Mouse (Mus musculus) heart, embryonic 14.5 days (tissue): ENCODE measurements around the gene Klhdc4. TPM values are rescaled to one million over a fixed set of nuclear protein-coding genes. Genes with fewer than 3 reads are reported as not detected.

ENCODE experiments used
- ATAC-seq: fragments of 200-750 bp; cut with Nextera tagmentation; 2 replicates; pipeline ENCODE4 v1.8.0; 2017; ENCODE audit warnings: low read depth, moderate TSS enrichment; ENCODE audit not compliant: insufficient number of reproducible peaks, insufficient read depth, low FRiP score
- H3K27ac ChIP-seq, 2 experiments: fragments of 200-500 bp in 1 of 2; fragments of 300-500 bp in 1 of 2; sonication (generic) in 1 of 2; replicated peaks in 1 of 2; 2 replicates each; pipeline ENCODE4 v1.5.1; 2012 to 2014; ENCODE audit warnings: low read depth in 2 of 2, low read length in 2 of 2, control low read depth in 1 of 2, mild to moderate bottlenecking in 1 of 2, mixed read lengths in 1 of 2; ENCODE audit not compliant: control insufficient read depth in 1 of 2, insufficient read depth in 1 of 2
- H3K27me3 ChIP-seq: fragments of 300-500 bp; sonication (generic); 2 replicates; pipeline ENCODE4 v1.6.1; 2014; ENCODE audit warnings: mild to moderate bottlenecking, low read length, control low read depth; ENCODE audit not compliant: control insufficient read depth, insufficient read depth
- H3K36me3 ChIP-seq: fragments of 300-500 bp; sonication (generic); 2 replicates; pipeline ENCODE4 v1.6.1; 2014; ENCODE audit warnings: mild to moderate bottlenecking, control low read depth, low read length, mixed read lengths; ENCODE audit not compliant: control insufficient read depth, insufficient read depth
- H3K4me1 ChIP-seq, 2 experiments: fragments of 200-500 bp in 1 of 2; fragments of 300-500 bp in 1 of 2; sonication (generic) in 1 of 2; 2 replicates each; pipeline ENCODE4 v1.6.1; 2012 to 2014; ENCODE audit warnings: low read length in 2 of 2, control low read depth in 1 of 2, mixed read lengths in 1 of 2; ENCODE audit not compliant: control insufficient read depth in 2 of 2, insufficient read depth in 2 of 2
- H3K4me2 ChIP-seq: fragments of 300-500 bp; sonication (generic); 2 replicates; pipeline ENCODE4 v1.6.1; 2014; ENCODE audit warnings: mild to moderate bottlenecking, low read length
- H3K4me3 ChIP-seq, 2 experiments: fragments of 200-500 bp in 1 of 2; fragments of 300-500 bp in 1 of 2; sonication (generic) in 1 of 2; 2 replicates each; pipeline ENCODE4 v1.5.1; 2012 to 2014; ENCODE audit warnings: low read length in 2 of 2, mild to moderate bottlenecking in 2 of 2, control low read depth in 1 of 2, low read depth in 1 of 2, moderate library complexity in 1 of 2; ENCODE audit not compliant: control insufficient read depth in 1 of 2, insufficient read depth in 1 of 2
- H3K9ac ChIP-seq: fragments of 300-500 bp; sonication (generic); 2 replicates; pipeline ENCODE4 v1.6.1; 2014; ENCODE audit warnings: mild to moderate bottlenecking, low read length
- H3K9me3 ChIP-seq: fragments of 300-500 bp; sonication (generic); 2 replicates; pipeline ENCODE4 v1.6.1; 2016; ENCODE audit warnings: low read length, control low read depth; ENCODE audit not compliant: control insufficient read depth
- WGBS: fragments of 180-500 bp; shearing (Covaris S2); extraction: QIAGEN DNeasy Blood & Tissue Kit; methylation state at CpG from one replicate; pipeline ENCODE4 v1.1.7; 2014; 5-methylcytosine and 5-hydroxymethylcytosine counted together
- polyA plus RNA-seq: library from polyadenylated mRNA; unstranded; fragments of >200 nt; fragmentation: Nextera tagmentation; extraction: Ambion mirVana; gene quantifications from 2 replicates; pipeline ENCODE4 v1.2.1, GENCODE M21; 2014

The Klhdc4 gene
- polyA plus RNA-seq, 1 experiment from 2014 or later = 20.8 TPM

DNA sequence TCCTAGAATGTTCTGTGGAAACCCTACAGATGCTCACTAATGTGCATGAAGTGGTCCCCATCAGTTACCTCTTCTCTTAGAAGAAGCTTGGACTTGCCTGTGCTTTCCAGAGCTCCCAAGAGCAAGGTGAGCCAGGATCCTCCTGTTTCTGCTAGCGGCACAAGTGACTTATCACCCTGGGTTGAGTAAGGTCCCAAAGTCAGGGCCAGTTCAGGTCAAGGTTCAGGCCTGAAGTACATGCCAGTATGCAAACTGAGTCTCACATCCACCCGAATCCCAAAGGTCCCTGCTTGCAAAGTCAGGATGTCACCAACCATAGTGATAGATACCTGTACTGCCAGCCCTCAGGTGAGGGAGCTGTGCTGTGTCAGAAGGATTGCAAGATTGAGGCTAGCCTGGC lies 40.8 kb upstream of the Klhdc4 start:
- Histone ChIP-seq H3K4me3 (no peak overlapping the region), H3K9ac (no peak overlapping the region), H3K4me1 (peaks cover 15 to 19% of the 10 kb centered on the region in 2 experiments), H3K27ac (no peak overlapping the region), H3K27me3 (no peaks in the 10 kb centered on the region), H3K36me3 (no peaks in the 10 kb centered on the region), H3K4me2 (no peak overlapping the region), H3K9me3 (no peaks in the 10 kb centered on the region)
- WGBS = 85% methylated on average over 2 of the region's 2 CpGs
- ATAC-seq = no peak

DNA sequence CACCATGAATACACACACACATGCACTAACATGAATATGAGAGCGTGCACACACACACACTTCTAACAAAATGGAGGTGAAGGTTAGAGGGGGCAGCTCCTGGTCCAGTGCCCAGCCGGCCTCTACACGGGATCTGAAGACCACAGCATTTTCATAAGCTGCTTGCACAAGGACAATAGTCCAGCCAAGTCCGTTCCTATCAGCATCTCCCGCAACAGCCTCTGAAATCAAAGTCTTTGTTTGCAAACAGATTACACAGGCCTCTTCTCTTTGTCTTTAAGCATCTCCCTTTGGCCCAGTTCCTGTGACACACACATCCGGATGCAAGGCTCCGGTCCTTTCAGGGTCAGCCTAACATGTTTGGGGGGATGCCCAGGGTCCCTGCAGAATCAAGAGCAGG lies 39.5 kb upstream of the Klhdc4 start:
- ATAC-seq = no peak
- Histone ChIP-seq H3K4me1 (peaks cover 4 to 7% of the 10 kb centered on the region in 2 experiments; a peak in 3 of 4 replicates), H3K9me3 (no peaks in the 10 kb centered on the region), H3K9ac (no peak overlapping the region), H3K36me3 (no peaks in the 10 kb centered on the region), H3K4me2 (no peak overlapping the region), H3K27ac (no peak overlapping the region), H3K27me3 (no peaks in the 10 kb centered on the region), H3K4me3 (no peak overlapping the region)
- 78% methylated on average over 7 of the region's 7 CpGs for WGBS

DNA sequence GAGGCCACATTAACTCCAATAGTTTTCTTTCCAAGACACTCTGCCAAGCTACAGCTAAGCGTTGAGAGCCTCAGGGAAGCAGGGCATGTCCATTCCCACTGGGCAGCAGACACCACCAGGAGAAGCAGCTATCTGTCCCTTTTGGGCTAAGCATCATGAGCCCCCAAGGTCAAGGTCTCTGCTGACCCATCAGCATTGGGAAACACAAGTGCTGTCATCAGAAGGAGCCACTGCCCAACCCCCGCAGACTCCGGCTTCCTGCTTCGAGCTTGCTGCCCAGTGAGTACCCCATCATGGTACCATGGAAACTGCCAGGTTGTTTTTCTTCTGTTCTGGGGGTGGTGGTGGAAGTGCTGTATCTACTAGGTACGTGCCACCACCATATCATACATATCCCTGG lies 38.8 kb upstream of the Klhdc4 start:
- Histone ChIP-seq H3K4me2 (no peak overlapping the region), H3K4me3 (no peak overlapping the region), H3K9me3 (no peaks in the 10 kb centered on the region), H3K36me3 (no peaks in the 10 kb centered on the region), H3K27me3 (no peaks in the 10 kb centered on the region), H3K27ac (no peak overlapping the region), H3K9ac (no peak overlapping the region), H3K4me1 (peaks cover 4 to 7% of the 10 kb centered on the region in 2 experiments; a peak in 3 of 4 replicates)
- WGBS = 83% methylated on average over 5 of the region's 5 CpGs
- no peak for ATAC-seq

DNA sequence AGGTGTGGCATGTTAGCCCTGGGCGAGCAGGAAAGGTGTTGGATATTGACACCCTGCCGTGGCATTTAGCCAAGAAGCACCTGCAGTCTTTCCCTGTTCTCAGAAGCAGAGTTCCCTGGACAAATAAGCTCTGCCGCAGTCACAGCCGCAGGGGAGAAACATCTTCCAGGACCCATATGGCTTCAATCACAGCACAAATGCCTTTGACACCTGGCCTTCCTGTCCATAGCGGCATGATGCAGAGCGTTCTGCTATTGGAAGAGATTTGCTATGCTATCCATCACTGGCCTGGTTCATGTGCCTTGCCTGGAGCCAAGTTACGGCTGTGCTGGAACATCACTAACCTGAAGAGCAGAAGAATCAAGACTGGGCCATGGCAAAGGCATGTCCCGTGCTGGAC lies 36.0 kb upstream of the Klhdc4 start:
- H3K27me3 ChIP-seq = no peaks in the 10 kb centered on the region
- no peak overlapping the region for H3K4me3 ChIP-seq
- no peak overlapping the region for H3K4me2 ChIP-seq
- no peak overlapping the region for H3K27ac ChIP-seq
- no peaks in the 10 kb centered on the region for H3K4me1 ChIP-seq
- ATAC-seq = no peak
- H3K9ac ChIP-seq = no peak overlapping the region
- 78% methylated on average over 8 of the region's 8 CpGs for WGBS
- H3K36me3 ChIP-seq = no peaks in the 10 kb centered on the region
- H3K9me3 ChIP-seq = no peaks in the 10 kb centered on the region

DNA sequence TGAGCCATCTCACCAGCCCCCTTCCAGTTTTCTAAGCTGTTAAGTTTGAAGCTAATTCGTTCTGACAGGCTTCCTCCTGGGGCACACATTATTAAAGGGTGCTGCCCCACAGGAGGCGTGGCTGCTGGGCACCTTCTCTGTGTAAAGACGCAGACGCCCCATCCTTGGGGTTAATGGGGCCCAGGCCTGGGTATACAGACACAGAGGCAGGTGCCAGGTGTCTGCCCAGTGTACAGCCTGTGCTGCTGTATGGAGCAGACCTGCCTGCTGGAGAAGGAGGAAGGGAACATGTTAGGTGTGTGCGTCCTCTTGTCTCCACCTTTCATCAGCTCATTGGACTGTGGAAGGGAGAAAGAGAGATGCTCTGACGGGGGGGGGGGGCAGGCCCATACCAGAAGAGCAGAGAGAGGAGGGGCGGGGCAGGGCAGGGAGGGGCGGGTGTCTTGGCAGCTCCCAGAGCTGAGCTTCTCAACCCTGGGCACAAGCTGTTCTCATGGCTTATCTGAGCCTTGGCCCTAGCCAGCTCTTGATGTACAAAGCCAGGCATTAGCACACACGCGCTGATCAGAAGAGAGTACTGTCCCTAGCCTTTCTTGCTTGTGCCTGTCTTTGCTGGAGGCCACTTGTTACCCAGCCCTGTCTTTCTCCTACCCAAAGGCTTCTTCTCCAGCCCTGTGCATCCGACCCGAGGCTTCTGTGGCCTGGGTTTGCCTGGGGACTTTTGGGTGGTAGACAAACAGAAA lies 32.6 kb upstream of the Klhdc4 start:
- H3K9me3 ChIP-seq = no peaks in the 10 kb centered on the region
- no peaks in the 10 kb centered on the region for H3K27me3 ChIP-seq
- no peak overlapping the region for H3K4me2 ChIP-seq
- H3K27ac ChIP-seq = no peak overlapping the region
- H3K4me3 ChIP-seq = no peak overlapping the region
- ATAC-seq = no peak
- no peaks in the 10 kb centered on the region for H3K36me3 ChIP-seq
- H3K9ac ChIP-seq = no peak overlapping the region
- 66% methylated on average over 10 of the region's 12 CpGs for WGBS
- no peaks in the 10 kb centered on the region for H3K4me1 ChIP-seq

DNA sequence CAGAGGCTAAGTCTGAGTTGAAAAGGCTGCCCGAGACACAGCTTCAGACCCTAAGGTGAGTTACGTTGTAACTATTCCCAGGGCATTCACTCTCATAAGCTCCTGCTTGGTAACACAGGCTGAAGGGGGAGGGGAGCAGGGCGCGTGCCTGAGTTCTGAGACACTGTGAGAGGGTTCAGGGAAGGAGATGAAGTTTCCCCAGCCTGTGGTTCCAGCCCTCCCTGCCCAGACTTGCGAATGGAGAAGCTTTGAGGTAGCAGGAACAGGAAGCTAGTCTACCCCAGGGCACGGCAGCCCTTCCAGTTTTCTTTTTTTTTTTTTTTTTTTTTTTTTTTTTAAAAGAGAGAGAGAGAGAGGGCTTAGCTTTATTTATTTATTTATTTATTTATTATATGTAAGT lies 31.9 kb upstream of the Klhdc4 start:
- Histone ChIP-seq H3K9ac (no peak overlapping the region), H3K36me3 (no peaks in the 10 kb centered on the region), H3K27ac (no peak overlapping the region), H3K27me3 (no peaks in the 10 kb centered on the region), H3K4me2 (no peak overlapping the region), H3K4me3 (no peak overlapping the region), H3K9me3 (no peaks in the 10 kb centered on the region), H3K4me1 (no peaks in the 10 kb centered on the region)
- no peak for ATAC-seq
- WGBS = 56% methylated on average over 6 of the region's 6 CpGs

DNA sequence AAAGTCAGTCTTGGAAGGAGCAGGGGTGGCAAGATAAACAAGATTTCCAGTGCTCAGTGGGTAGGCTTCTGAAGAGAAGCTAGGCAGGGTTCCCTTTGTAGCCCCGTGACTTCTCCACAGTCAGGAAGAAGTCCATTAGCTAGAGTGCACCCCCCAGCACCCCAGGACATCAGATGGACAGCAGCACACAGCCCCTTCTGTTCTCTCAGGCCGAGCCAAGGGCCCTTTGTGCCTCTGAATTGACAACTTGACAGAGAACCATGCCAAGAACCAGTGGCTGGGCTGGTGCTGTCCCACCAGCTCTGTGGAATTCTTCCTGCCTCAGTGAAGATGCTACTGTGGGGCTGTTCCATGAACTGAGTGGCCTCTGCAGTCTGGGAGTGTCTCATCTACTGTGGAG lies 28.4 kb upstream of the Klhdc4 start:
- no peak overlapping the region for H3K27ac ChIP-seq
- no peaks in the 10 kb centered on the region for H3K36me3 ChIP-seq
- ATAC-seq = no peak
- H3K9ac ChIP-seq = no peak overlapping the region
- H3K4me2 ChIP-seq = no peak overlapping the region
- peaks cover 3 to 4% of the 10 kb centered on the region in 2 experiments; a peak in 1 of 4 replicates for H3K4me1 ChIP-seq
- H3K27me3 ChIP-seq = no peaks in the 10 kb centered on the region
- 29% methylated on average over 2 of the region's 2 CpGs for WGBS
- H3K4me3 ChIP-seq = no peak overlapping the region
- no peaks in the 10 kb centered on the region for H3K9me3 ChIP-seq

DNA sequence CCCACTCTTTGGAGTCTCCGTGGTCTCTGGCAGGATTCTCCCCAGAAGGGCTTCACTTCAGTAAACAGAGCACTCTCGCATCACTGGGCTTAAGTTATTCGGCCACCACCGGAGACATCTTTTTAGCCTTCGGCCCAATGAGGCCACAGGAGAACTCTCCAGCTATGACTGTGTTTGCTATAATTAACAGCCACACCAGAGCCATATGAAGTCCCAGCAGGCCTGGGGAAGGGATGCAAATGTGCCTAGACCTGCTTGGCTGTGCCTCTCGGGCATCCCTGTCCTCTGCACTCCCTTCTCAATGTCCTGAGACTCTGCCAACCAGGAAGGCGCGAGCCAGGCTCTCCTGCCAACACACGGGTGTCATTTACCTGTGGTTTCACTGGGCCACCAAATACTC lies 28.0 kb upstream of the Klhdc4 start:
- WGBS = 63% methylated on average over 9 of the region's 9 CpGs
- Histone ChIP-seq H3K9me3 (no peaks in the 10 kb centered on the region), H3K4me1 (peaks cover 7% of the 10 kb centered on the region in 2 experiments; a peak in 3 of 4 replicates), H3K9ac (no peak overlapping the region), H3K4me2 (no peak overlapping the region), H3K4me3 (no peak overlapping the region), H3K27me3 (0 out of 2 replicates have a peak, but pooled peaks cover under 1% of the 10 kb centered on the region), H3K27ac (no peak overlapping the region), H3K36me3 (no peaks in the 10 kb centered on the region)
- ATAC-seq = no peak
